Mouse (Mus musculus) brown adipose tissue, adult 24 weeks (tissue): Measurements from ENCODE around the gene 1700014D04Rik. TPM values are rescaled to one million over a fixed set of nuclear protein-coding genes. Genes with fewer than 3 reads are reported as not detected.
"Not testable (repeated sequence)": the region's sequence is repeated elsewhere in the genome, so short reads cannot be mapped to it uniquely, and the experiment has no call there.

ENCODE experiments used
- H3K27ac ChIP-seq: fragments of 200-500 bp; replicated peaks from 2 replicates; pipeline ENCODE4 v1.5.1; 2012; ENCODE audit warnings: low read depth, mild to moderate bottlenecking, low read length
- H3K4me1 ChIP-seq: fragments of 200-500 bp; 2 replicates; pipeline ENCODE4 v1.6.1; 2012; ENCODE audit warnings: low read length, mixed read lengths; ENCODE audit not compliant: control insufficient read depth, insufficient read depth, insufficient read length
- H3K4me3 ChIP-seq: fragments of 200-500 bp; 2 replicates; pipeline ENCODE4 v1.5.1; 2012; ENCODE audit warnings: low read depth, mild to moderate bottlenecking, low read length, moderate library complexity; ENCODE audit not compliant: insufficient read depth
- polyA plus RNA-seq: library from polyadenylated mRNA; stranded (reverse); fragments of >200 nt; gene quantifications from 2 replicates; pipeline ENCODE4 v1.2.4, GENCODE M21; 2012; ENCODE audit not compliant: missing spikeins, insufficient read depth, insufficient read length

1700014D04Rik gene
- not detected in 2 replicates for polyA plus RNA-seq

DNA sequence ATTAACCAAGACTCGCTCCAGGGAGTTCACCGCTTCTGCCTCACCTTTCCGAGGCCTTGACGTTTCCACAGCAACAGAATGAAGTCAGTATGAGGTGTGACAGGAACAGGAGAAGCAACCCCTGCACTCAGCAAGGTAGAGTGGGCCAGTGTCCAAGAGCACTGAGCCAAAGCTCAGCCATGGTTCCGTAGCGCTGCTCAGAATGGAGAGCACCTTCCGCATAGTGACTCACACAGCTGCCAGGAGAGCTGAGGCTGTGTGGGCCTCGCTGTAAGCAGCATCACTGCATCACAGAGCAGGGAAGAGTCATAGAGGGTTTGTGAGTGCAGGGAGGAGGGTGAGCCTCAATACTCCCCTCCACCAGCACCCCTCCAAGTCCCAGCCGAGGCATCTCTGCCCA lies at the start of gene 1700014D04Rik:
Gene 1700014D04Rik, minus strand, starts transcription at position 42 of the 400 bp plus-strand sequence.
- Histone ChIP-seq H3K4me3 (no peak within 1 kb of the TSS), H3K4me1 (no peaks in the 10 kb centered on the region), H3K27ac (no peak within 1 kb of the TSS)

DNA sequence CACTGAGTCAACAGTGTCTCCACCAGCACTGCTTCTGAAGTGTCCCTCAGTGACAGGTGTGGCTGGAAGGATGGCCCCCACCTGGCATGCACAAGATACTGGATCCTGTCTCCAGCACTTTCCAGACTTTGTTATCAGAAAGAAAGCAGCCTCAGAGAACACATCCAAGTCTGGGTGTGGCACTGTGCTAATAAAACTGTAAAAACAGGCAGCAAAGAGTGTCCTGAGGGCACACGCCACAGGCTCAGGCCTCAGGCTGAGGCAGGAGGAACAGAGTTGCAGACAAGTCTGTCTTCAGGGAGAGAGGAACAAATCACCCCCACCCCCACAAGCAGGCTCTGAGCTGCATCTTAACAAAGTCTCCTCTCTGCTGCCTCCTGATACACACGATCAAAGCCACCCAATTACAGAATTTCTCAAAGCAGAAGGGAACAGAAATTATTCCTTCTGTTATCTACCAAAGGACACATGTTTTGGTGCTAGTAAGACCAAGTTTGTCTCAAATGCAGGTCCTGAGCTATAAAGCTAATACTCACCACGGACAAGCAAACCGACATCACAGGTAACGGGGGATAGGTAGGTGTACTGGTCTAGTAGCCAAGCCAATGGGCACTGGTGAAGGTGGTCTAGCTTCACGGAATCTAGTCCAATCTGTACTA lies 49.4 kb upstream of the 1700014D04Rik start:
- H3K27ac ChIP-seq = no peak overlapping the region
- H3K4me3 ChIP-seq = no peak overlapping the region
- no peaks in the 10 kb centered on the region for H3K4me1 ChIP-seq

GRCm38 (mm10) chr13:59794786-59795185 lies 48.2 kb upstream of the 1700014D04Rik start:
- Histone ChIP-seq H3K4me3 (no peak overlapping the region), H3K4me1 (no peaks in the 10 kb centered on the region), H3K27ac (no peak overlapping the region)

GRCm38 (mm10) chr13:59782145-59782544 lies 35.6 kb upstream of the 1700014D04Rik start, which contains the start of gene Gm49354:
TSS of gene Gm49354 (minus strand) at chr13:59782245.
- Histone ChIP-seq H3K4me3 (no peak within 1 kb of the TSS), H3K27ac (no peak within 1 kb of the TSS), H3K4me1 (no peaks in the 10 kb centered on the region)

- not testable (repeated sequence) for H3K4me3 ChIP-seq
These were observed 33.3 kb upstream of the 1700014D04Rik start for GRCm38 (mm10) chr13:59779744-59780264.

GRCm38 (mm10) chr13:59779213-59779612 lies 32.7 kb upstream of the 1700014D04Rik start:
- H3K4me1 ChIP-seq = no peaks in the 10 kb centered on the region
- H3K27ac ChIP-seq = no peak overlapping the region
- H3K4me3 ChIP-seq = no peak overlapping the region

More at GRCm38 (mm10) chr13:59779744-59780264, 33.3 kb upstream of the 1700014D04Rik start:
- not testable (repeated sequence) for H3K27ac ChIP-seq, H3K4me1 ChIP-seq

DNA sequence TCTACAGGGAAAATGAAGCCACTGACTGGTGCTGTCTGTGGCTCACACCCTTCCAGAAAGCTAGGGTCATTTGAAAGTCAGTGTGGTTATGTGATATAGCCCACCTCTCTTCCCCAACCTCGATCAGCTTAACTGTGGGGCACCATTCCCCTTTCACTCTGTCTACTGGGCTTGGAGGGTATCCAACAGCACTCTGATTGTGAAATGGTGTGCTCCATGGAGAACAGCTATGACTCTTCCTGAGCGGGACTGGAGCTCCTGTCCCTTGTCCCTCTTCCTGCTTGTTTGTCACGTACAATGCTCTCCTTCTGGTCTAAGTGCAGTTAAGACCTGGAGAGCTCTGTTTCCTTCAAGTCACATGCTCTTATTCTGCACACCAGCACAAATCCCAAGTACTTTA lies 28.6 kb upstream of the 1700014D04Rik start:
- Histone ChIP-seq H3K4me3 (no peak overlapping the region), H3K4me1 (peaks cover 3% of the 10 kb centered on the region), H3K27ac (peak overlapping the region; percentile 83)

- Histone ChIP-seq H3K27ac (peak overlapping the region; percentile 99), H3K4me1 (peaks cover 12% of the 10 kb centered on the region), H3K4me3 (no peak overlapping the region)
These were observed 24.7 kb upstream of the 1700014D04Rik start for GRCm38 (mm10) chr13:59771257-59771656.

DNA sequence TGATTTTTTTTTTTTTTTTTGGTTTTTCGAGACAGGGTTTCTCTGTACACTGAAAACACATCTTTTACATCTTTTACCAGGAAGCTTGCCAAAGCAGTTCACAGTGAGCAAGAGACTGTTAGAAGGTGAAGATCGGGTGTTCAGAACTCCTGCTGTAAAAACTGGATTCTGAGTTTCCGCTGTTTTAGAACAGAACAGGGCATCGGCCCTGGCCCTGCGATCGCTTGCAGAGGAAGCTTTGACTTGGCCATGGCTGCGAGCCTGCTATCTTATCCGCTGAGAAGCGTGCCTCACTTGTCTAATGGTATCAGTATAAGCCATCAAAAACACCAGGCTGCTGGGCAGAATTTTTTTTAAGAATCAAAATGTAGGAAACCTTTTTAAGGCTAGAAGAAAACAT lies 24.3 kb upstream of the 1700014D04Rik start:
- Histone ChIP-seq H3K27ac (peak overlapping the region; percentile 99), H3K4me1 (peaks cover 12% of the 10 kb centered on the region), H3K4me3 (peak overlapping the region; percentile 73)

- H3K27ac ChIP-seq = peak overlapping the region; percentile 99
- peak overlapping the region; percentile 73 for H3K4me3 ChIP-seq
- peaks cover 12% of the 10 kb centered on the region for H3K4me1 ChIP-seq
These were observed 23.6 kb upstream of the 1700014D04Rik start for GRCm38 (mm10) chr13:59770164-59770562.

GRCm38 (mm10) chr13:59769296-59770163 lies 23.0 kb upstream of the 1700014D04Rik start, which contains the start of gene Isca1:
TSS of gene Isca1 (minus strand) at chr13:59769810.
- H3K4me1 ChIP-seq = peaks cover 12% of the 10 kb centered on the region
- peak within 1 kb of the TSS; percentile 73 for H3K4me3 ChIP-seq
- peak within 1 kb of the TSS; percentile 99 for H3K27ac ChIP-seq

- Histone ChIP-seq H3K27ac (peak overlapping the region; percentile 66), H3K4me1 (peaks cover 13% of the 10 kb centered on the region), H3K4me3 (peak overlapping the region; percentile 70)
These were observed 22.0 kb upstream of the 1700014D04Rik start for GRCm38 (mm10) chr13:59768531-59768930.

DNA sequence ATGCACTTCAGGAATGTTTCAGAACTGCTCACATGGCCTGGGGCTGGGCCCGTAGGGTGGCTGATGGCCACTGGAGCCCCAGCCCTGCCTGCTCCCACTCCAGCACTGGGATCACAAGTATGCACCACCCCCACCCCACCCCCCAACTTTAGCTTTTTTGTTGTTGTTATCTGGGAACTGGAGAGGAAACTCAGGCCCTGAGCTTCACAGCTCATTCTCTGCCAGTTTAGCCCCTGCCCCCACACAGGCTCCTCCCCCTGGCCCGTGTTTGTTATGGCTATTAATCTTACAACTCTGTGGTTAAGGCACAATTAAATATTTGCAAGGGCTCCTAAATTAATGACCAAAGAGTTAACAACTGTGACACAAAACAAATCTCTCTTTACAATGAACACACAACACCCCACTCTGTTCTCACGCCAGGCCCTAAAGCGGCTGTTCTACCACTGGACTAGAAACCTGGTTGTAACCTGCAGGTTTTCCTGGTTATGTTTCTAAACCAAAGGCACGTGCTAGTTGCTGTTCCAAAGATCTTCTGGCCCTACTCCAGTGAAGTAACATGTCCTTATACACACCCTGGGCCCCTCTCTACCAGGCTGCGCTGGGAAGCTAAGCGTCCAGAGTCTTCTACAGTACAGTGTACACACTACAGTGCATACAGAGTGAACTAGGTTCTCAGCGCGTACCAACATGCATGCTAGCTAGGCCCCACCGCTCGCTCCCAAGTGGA lies 20.4 kb upstream of the 1700014D04Rik start:
- Histone ChIP-seq H3K4me1 (peaks cover 14% of the 10 kb centered on the region), H3K27ac (no peak overlapping the region), H3K4me3 (peak overlapping the region; percentile 30)

GRCm38 (mm10) chr13:59762791-59763190 lies 16.2 kb upstream of the 1700014D04Rik start:
- Histone ChIP-seq H3K27ac (no peak overlapping the region), H3K4me3 (no peak overlapping the region), H3K4me1 (peaks cover 8% of the 10 kb centered on the region; the same call in 1 of the 2 replicates)
